1 mouse cellular context compared by ENCODE assay signal in genomic region chr19:55768246-55768645, GRCm38 (mm10).
TF ChIP-seq lines count a peak whose summit lies in the region.

No protein-coding gene starts in this region.

TF ChIP-seq in CH12.LX, 34 proteins besides CTCF, POLR2A, EP300 and RAD21:
- TF ChIP-seq UBTF (IDR thresholded peaks at IDR 0.05; ENCODE audit: low read depth, low read length) (no peak), MAFK (IDR thresholded peaks at IDR 0.05; ENCODE audit: insufficient replicate concordance, low read length) (no peak), ZC3H11A (IDR thresholded peaks at IDR 0.05; ENCODE audit: low read depth, low read length) (no peak), NRF1 (IDR thresholded peaks at IDR 0.05; ENCODE audit: low read depth, low read length) (no peak), BHLHE40 (IDR thresholded peaks at IDR 0.05; ENCODE audit: low read depth, low read length) (no peak), USF2 (conservative IDR thresholded peaks at IDR 0.05; ENCODE audit: low read depth, low read length) (no peak)
